ENCODE assay signal across 33 mouse cellular contexts in the genomic region with DNA sequence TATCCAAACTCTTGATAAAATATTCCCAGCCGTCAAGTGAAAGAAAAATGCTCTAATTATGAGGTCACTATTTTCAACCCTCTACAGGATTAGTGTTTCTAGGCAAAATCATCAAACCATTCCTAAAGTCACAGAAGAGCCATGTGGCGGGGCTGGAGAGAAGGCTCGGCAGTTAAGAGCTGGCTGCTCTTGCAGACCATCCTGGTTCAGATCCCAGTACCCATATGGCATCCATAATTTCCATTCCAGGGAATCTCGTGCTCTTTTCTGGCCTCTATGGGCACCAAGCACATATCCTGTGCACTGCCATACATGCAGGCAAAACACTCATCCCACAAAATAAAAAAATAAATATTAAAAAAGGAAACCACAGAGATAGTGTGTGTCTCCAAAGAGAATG. TPM values are rescaled to one million over a fixed set of nuclear protein-coding genes. Genes with fewer than 3 reads are reported as not detected.
DNase-seq lines count a peak whose midpoint lies in the region; ATAC-seq and TF ChIP-seq lines count a peak whose summit lies in the region.
"Had no signal": no experiment of that assay in that cellular context is flagged by ENCODE, and none has a peak within 500 bp of the region (broad histone marks: within the 10 kb centered on the region; RNA-seq: fewer than 3 reads in every experiment).

No protein-coding gene starts in this region.

- H3K4me1 ChIP-seq in embryonic facial prominence, embryonic 15.5 days, result 0 out of 2 replicates have a peak, but pooled peaks cover 3% of the 10 kb centered on the region
- no peaks in the 10 kb centered on the region for H3K4me1 ChIP-seq in embryonic facial prominence, embryonic 10.5 days
- H3K4me1 ChIP-seq in midbrain, postnatal 0 days (ENCODE audit: insufficient read depth, low read length), result no peaks in the 10 kb centered on the region
- H3K4me1 ChIP-seq in midbrain, embryonic 13.5 days (replicated peaks), result no peaks in the 10 kb centered on the region
- H3K4me1 ChIP-seq: heart, embryonic 10.5 days; heart, embryonic 13.5 days; hindbrain, embryonic 15.5 days; intestine, embryonic 15.5 days had no signal

- WGBS in embryonic facial prominence, embryonic 15.5 days, result 55% methylated on average over 4 of the region's 4 CpGs
- WGBS in embryonic facial prominence, embryonic 10.5 days, result 79% methylated on average over 4 of the region's 4 CpGs
- 80% methylated on average over 4 of the region's 4 CpGs for WGBS in midbrain, postnatal 0 days
- WGBS in midbrain, embryonic 13.5 days, result 84% methylated on average over 4 of the region's 4 CpGs

- H3K4me3 ChIP-seq in embryonic facial prominence, embryonic 15.5 days (replicated peaks), result no peak overlapping the region
- H3K4me3 ChIP-seq in embryonic facial prominence, embryonic 10.5 days, result no peak overlapping the region
- no peak overlapping the region for H3K4me3 ChIP-seq in midbrain, postnatal 0 days (ENCODE audit: low read depth, low read length)
- no peak overlapping the region for H3K4me3 ChIP-seq in midbrain, embryonic 13.5 days (replicated peaks)
- H3K4me3 ChIP-seq: gastrocnemius, adult 2 months; heart, adult 2 months; heart, embryonic 10.5 days; heart, embryonic 13.5 days; hindbrain, embryonic 15.5 days; intestine, embryonic 15.5 days had no signal

- no peak for DNase-seq in embryonic facial prominence, embryonic 10.5 days (ENCODE audit: low spot score)
- peak; percentile 29 to 32 for DNase-seq in heart, postnatal 10 days
- no peak for DNase-seq in heart, adult 18-20 months
- peak; percentile 41 for DNase-seq in midbrain, postnatal 0 days (ENCODE audit: low spot score)
- DNase-seq in gastrocnemius, postnatal 25 days, result no peak
- DNase-seq: adrenal gland, adult 8-10 months; adrenal gland, postnatal 25 days; cerebellum, adult 2 months; cerebellum, postnatal 25 days; gastrocnemius, adult 2 months; gastrocnemius, postnatal 14 days; heart, adult 2 months; kidney, adult 11 months; kidney, adult 8-10 months had no signal

- H3K9ac ChIP-seq in embryonic facial prominence, embryonic 15.5 days, result no peak overlapping the region
- no peak overlapping the region for H3K9ac ChIP-seq in midbrain, postnatal 0 days (replicated peaks; ENCODE audit: low read length, poor library complexity, severe bottlenecking)
- no peak overlapping the region for H3K9ac ChIP-seq in midbrain, embryonic 13.5 days (replicated peaks)
- H3K9ac ChIP-seq: heart, embryonic 13.5 days; hindbrain, embryonic 15.5 days; intestine, embryonic 15.5 days had no signal

- H3K4me2 ChIP-seq in embryonic facial prominence, embryonic 15.5 days (replicated peaks), result no peak overlapping the region
- no peak overlapping the region for H3K4me2 ChIP-seq in midbrain, postnatal 0 days (ENCODE audit: low read depth, low read length, poor library complexity, severe bottlenecking)
- no peak overlapping the region for H3K4me2 ChIP-seq in midbrain, embryonic 13.5 days (replicated peaks)
- H3K4me2 ChIP-seq: heart, embryonic 13.5 days; hindbrain, embryonic 15.5 days; intestine, embryonic 15.5 days had no signal

- no peaks in the 10 kb centered on the region for H3K9me3 ChIP-seq in embryonic facial prominence, embryonic 15.5 days (replicated peaks)
- H3K9me3 ChIP-seq in embryonic facial prominence, embryonic 10.5 days, result no peaks in the 10 kb centered on the region
- H3K9me3 ChIP-seq in midbrain, postnatal 0 days (ENCODE audit: low read length), result no peaks in the 10 kb centered on the region
- H3K9me3 ChIP-seq in midbrain, embryonic 13.5 days, result no peaks in the 10 kb centered on the region
- H3K9me3 ChIP-seq: heart, embryonic 10.5 days; heart, embryonic 13.5 days; hindbrain, embryonic 15.5 days; intestine, embryonic 15.5 days had no signal

- H3K27ac ChIP-seq in embryonic facial prominence, embryonic 15.5 days (replicated peaks), result 0 out of 2 replicates have a peak overlapping the region, but pooled peaks have one; percentile 7
- no peak overlapping the region for H3K27ac ChIP-seq in embryonic facial prominence, embryonic 10.5 days (replicated peaks)
- no peak overlapping the region for H3K27ac ChIP-seq in midbrain, postnatal 0 days (ENCODE audit: low read depth, low read length)
- no peak overlapping the region for H3K27ac ChIP-seq in midbrain, embryonic 13.5 days
- H3K27ac ChIP-seq: gastrocnemius, adult 2 months; heart, adult 2 months; heart, embryonic 10.5 days; heart, embryonic 13.5 days; hindbrain, embryonic 15.5 days; intestine, embryonic 15.5 days had no signal

- ATAC-seq in embryonic facial prominence, embryonic 15.5 days (ENCODE audit: insufficient number of reproducible peaks, low FRiP score, low TSS enrichment, low read depth), result no peak
- ATAC-seq in midbrain, postnatal 0 days (ENCODE audit: low FRiP score), result no peak
- ATAC-seq in midbrain, embryonic 13.5 days, result no peak
- ATAC-seq in megakaryocyte, adult 5-6 weeks (ENCODE audit: poor library complexity, severe bottlenecking), result 0 out of 2 replicates have a peak, but pooled peaks have one; percentile 18
- ATAC-seq: activated CD4-positive, CD25-positive, alpha-beta regulatory T cell, adult 4 months; CD4-positive, CD25-positive, alpha-beta regulatory T cell, adult 4 months; forebrain, embryonic 14.5 days; intestine, embryonic 15.5 days had no signal

- intact Hi-C loops in heart, postnatal 10 days (cut with DNase I), result no loop called here

- peaks cover 6% of the 10 kb centered on the region for H3K27me3 ChIP-seq in embryonic facial prominence, embryonic 15.5 days
- H3K27me3 ChIP-seq in embryonic facial prominence, embryonic 10.5 days (replicated peaks; ENCODE audit: low read depth, poor library complexity, severe bottlenecking), result peaks cover 7% of the 10 kb centered on the region; the same call in 1 of the 2 replicates
- no peaks in the 10 kb centered on the region for H3K27me3 ChIP-seq in midbrain, postnatal 0 days (ENCODE audit: insufficient read depth, low read length)
- H3K27me3 ChIP-seq in midbrain, embryonic 13.5 days, result no peaks in the 10 kb centered on the region
- H3K27me3 ChIP-seq: hindbrain, embryonic 15.5 days; intestine, embryonic 15.5 days had no signal

- no peaks in the 10 kb centered on the region for H3K36me3 ChIP-seq in embryonic facial prominence, embryonic 15.5 days
- H3K36me3 ChIP-seq in embryonic facial prominence, embryonic 10.5 days (replicated peaks), result no peaks in the 10 kb centered on the region
- H3K36me3 ChIP-seq in midbrain, postnatal 0 days (ENCODE audit: insufficient read depth, low read length), result no peaks in the 10 kb centered on the region
- H3K36me3 ChIP-seq in midbrain, embryonic 13.5 days, result no peaks in the 10 kb centered on the region
- H3K36me3 ChIP-seq: heart, embryonic 10.5 days; heart, embryonic 13.5 days; hindbrain, embryonic 15.5 days; intestine, embryonic 15.5 days had no signal

- no peak for TF ChIP-seq CTCF in midbrain, postnatal 0 days (IDR thresholded peaks at IDR 0.05)

RNA-seq across cellular contexts. Expression of a gene that starts 1.1 kb away (rescaled TPM):
- polyA plus RNA-seq in embryonic facial prominence, embryonic 15.5 days (2015; fragmentation: Nextera tagmentation; extraction: Ambion mirVana), result not detected in 2 replicates
- polyA plus RNA-seq in embryonic facial prominence, embryonic 10.5 days (2016; fragmentation: Nextera tagmentation; extraction: Ambion mirVana), result not detected in 2 replicates
- not detected for total RNA-seq in heart, postnatal 10 days (2021)
- not detected for total RNA-seq in heart, adult 18-20 months (2021)
- not detected in 2 replicates for total RNA-seq in midbrain, postnatal 0 days (2014; rRNA removed)
- polyA plus RNA-seq in midbrain, postnatal 0 days (2015; fragmentation: Nextera tagmentation; extraction: Ambion mirVana), result 0.11 and 0.31 TPM in 2 replicates
- polyA plus RNA-seq in midbrain, embryonic 13.5 days (2015; fragmentation: Nextera tagmentation; extraction: Ambion mirVana), result not detected in 2 replicates
- not detected in 2 replicates for total RNA-seq in megakaryocyte, adult 5-6 weeks (2015)
- not detected in 2 replicates for total RNA-seq in megakaryocyte, adult 5-6 weeks (2017)
- total RNA-seq in gastrocnemius, postnatal 25 days (2021), result not detected
- total RNA-seq: adrenal gland, adult 8-10 months; adrenal gland, postnatal 25 days; common myeloid progenitor, adult 5-6 weeks; gastrocnemius, adult 2 months; gastrocnemius, postnatal 14 days; heart, adult 2 months; heart, postnatal 36 days had no signal
- polyA plus RNA-seq: activated CD4-positive, CD25-positive, alpha-beta regulatory T cell, adult 4 months; C2C12; CD4-positive, CD25-positive, alpha-beta regulatory T cell, adult 4 months; embryonic facial prominence, embryonic 11.5 days; embryonic facial prominence, embryonic 14.5 days; forebrain, embryonic 11.5 days; forebrain, embryonic 14.5 days; heart, adult 2 months; heart, embryonic 10.5 days; heart, embryonic 13.5 days; heart, embryonic 16.5 days; hindbrain, embryonic 11.5 days; hindbrain, embryonic 15.5 days; intestine, embryonic 15.5 days had no signal

RNA-seq across cellular contexts. Expression of a gene that starts 9.0 kb away (rescaled TPM):
- not detected in 2 replicates for polyA plus RNA-seq in embryonic facial prominence, embryonic 15.5 days (2015; fragmentation: Nextera tagmentation; extraction: Ambion mirVana)
- not detected in 2 replicates for polyA plus RNA-seq in embryonic facial prominence, embryonic 10.5 days (2016; fragmentation: Nextera tagmentation; extraction: Ambion mirVana)
- not detected for total RNA-seq in heart, postnatal 10 days (2021)
- total RNA-seq in heart, adult 18-20 months (2021), result not detected
- total RNA-seq in midbrain, postnatal 0 days (2014; rRNA removed), result 1.2 TPM in 1 of 2 replicates, not detected in the other
- 0.46 and 0.54 TPM in 2 replicates for polyA plus RNA-seq in midbrain, postnatal 0 days (2015; fragmentation: Nextera tagmentation; extraction: Ambion mirVana)
- not detected in 2 replicates for polyA plus RNA-seq in midbrain, embryonic 13.5 days (2015; fragmentation: Nextera tagmentation; extraction: Ambion mirVana)
- total RNA-seq in megakaryocyte, adult 5-6 weeks (2015), result not detected in 2 replicates
- not detected in 2 replicates for total RNA-seq in megakaryocyte, adult 5-6 weeks (2017)
- total RNA-seq in gastrocnemius, postnatal 25 days (2021), result not detected
- total RNA-seq: adrenal gland, postnatal 25 days; common myeloid progenitor, adult 5-6 weeks; gastrocnemius, adult 2 months; gastrocnemius, postnatal 14 days; heart, adult 2 months; heart, postnatal 36 days had no signal
- polyA plus RNA-seq: activated CD4-positive, CD25-positive, alpha-beta regulatory T cell, adult 4 months; C2C12; CD4-positive, CD25-positive, alpha-beta regulatory T cell, adult 4 months; embryonic facial prominence, embryonic 11.5 days; embryonic facial prominence, embryonic 14.5 days; forebrain, embryonic 11.5 days; gonadal fat pad, adult 2 months; heart, embryonic 13.5 days; hindbrain, embryonic 11.5 days; hindbrain, embryonic 15.5 days; intestine, embryonic 15.5 days had no signal

RNA-seq across cellular contexts. Expression of a gene that starts 11.6 kb away (rescaled TPM):
- polyA plus RNA-seq in embryonic facial prominence, embryonic 15.5 days (2015; fragmentation: Nextera tagmentation; extraction: Ambion mirVana), result not detected in 2 replicates
- polyA plus RNA-seq in embryonic facial prominence, embryonic 10.5 days (2016; fragmentation: Nextera tagmentation; extraction: Ambion mirVana), result not detected in 2 replicates
- not detected for total RNA-seq in heart, postnatal 10 days (2021)
- total RNA-seq in heart, adult 18-20 months (2021), result not detected
- not detected in 2 replicates for total RNA-seq in midbrain, postnatal 0 days (2014; rRNA removed)
- polyA plus RNA-seq in midbrain, postnatal 0 days (2015; fragmentation: Nextera tagmentation; extraction: Ambion mirVana), result not detected in 2 replicates
- polyA plus RNA-seq in midbrain, embryonic 13.5 days (2015; fragmentation: Nextera tagmentation; extraction: Ambion mirVana), result not detected in 2 replicates
- total RNA-seq in megakaryocyte, adult 5-6 weeks (2015), result not detected in 2 replicates
- not detected in 2 replicates for total RNA-seq in megakaryocyte, adult 5-6 weeks (2017)
- not detected for total RNA-seq in gastrocnemius, postnatal 25 days (2021)
- total RNA-seq: adrenal gland, adult 8-10 months; adrenal gland, postnatal 25 days; common myeloid progenitor, adult 5-6 weeks; gastrocnemius, adult 2 months; gastrocnemius, postnatal 14 days; heart, adult 2 months; heart, postnatal 36 days had no signal
- polyA plus RNA-seq: C2C12; CD4-positive, CD25-positive, alpha-beta regulatory T cell, adult 4 months; cerebellum, adult 2 months; embryonic facial prominence, embryonic 11.5 days; embryonic facial prominence, embryonic 14.5 days; forebrain, embryonic 11.5 days; forebrain, embryonic 14.5 days; gonadal fat pad, adult 2 months; heart, embryonic 10.5 days; heart, embryonic 13.5 days; heart, embryonic 16.5 days; hindbrain, embryonic 11.5 days; hindbrain, embryonic 15.5 days; intestine, embryonic 15.5 days had no signal

RNA-seq across cellular contexts. Expression of a gene that starts 18.9 kb away (rescaled TPM):
- 0.22 TPM in 1 of 2 replicates, not detected in the other for polyA plus RNA-seq in embryonic facial prominence, embryonic 15.5 days (2015; fragmentation: Nextera tagmentation; extraction: Ambion mirVana)
- not detected in 2 replicates for polyA plus RNA-seq in embryonic facial prominence, embryonic 10.5 days (2016; fragmentation: Nextera tagmentation; extraction: Ambion mirVana)
- total RNA-seq in heart, postnatal 10 days (2021), result not detected
- total RNA-seq in heart, adult 18-20 months (2021), result not detected
- not detected in 2 replicates for total RNA-seq in midbrain, postnatal 0 days (2014; rRNA removed)
- polyA plus RNA-seq in midbrain, postnatal 0 days (2015; fragmentation: Nextera tagmentation; extraction: Ambion mirVana), result 0.12 TPM in 1 of 2 replicates, not detected in the other
- not detected in 2 replicates for polyA plus RNA-seq in midbrain, embryonic 13.5 days (2015; fragmentation: Nextera tagmentation; extraction: Ambion mirVana)
- not detected in 2 replicates for total RNA-seq in megakaryocyte, adult 5-6 weeks (2015)
- not detected in 2 replicates for total RNA-seq in megakaryocyte, adult 5-6 weeks (2017)
- total RNA-seq in gastrocnemius, postnatal 25 days (2021), result not detected
- total RNA-seq: adrenal gland, adult 8-10 months; adrenal gland, postnatal 25 days; common myeloid progenitor, adult 5-6 weeks; gastrocnemius, adult 2 months; gastrocnemius, postnatal 14 days; heart, adult 2 months; heart, postnatal 36 days had no signal
- polyA plus RNA-seq: activated CD4-positive, CD25-positive, alpha-beta regulatory T cell, adult 4 months; CD4-positive, CD25-positive, alpha-beta regulatory T cell, adult 4 months; cerebellum, adult 2 months; embryonic facial prominence, embryonic 11.5 days; forebrain, embryonic 11.5 days; forebrain, embryonic 14.5 days; heart, adult 2 months; heart, embryonic 10.5 days; heart, embryonic 13.5 days; heart, embryonic 16.5 days; hindbrain, embryonic 11.5 days; hindbrain, embryonic 15.5 days; intestine, embryonic 15.5 days had no signal

RNA-seq across cellular contexts. Expression of a gene that starts 27.5 kb away (rescaled TPM):
- not detected in 2 replicates for polyA plus RNA-seq in embryonic facial prominence, embryonic 15.5 days (2015; fragmentation: Nextera tagmentation; extraction: Ambion mirVana)
- not detected in 2 replicates for polyA plus RNA-seq in embryonic facial prominence, embryonic 10.5 days (2016; fragmentation: Nextera tagmentation; extraction: Ambion mirVana)
- not detected for total RNA-seq in heart, postnatal 10 days (2021)
- not detected for total RNA-seq in heart, adult 18-20 months (2021)
- not detected in 2 replicates for total RNA-seq in midbrain, postnatal 0 days (2014; rRNA removed)
- not detected in 2 replicates for polyA plus RNA-seq in midbrain, postnatal 0 days (2015; fragmentation: Nextera tagmentation; extraction: Ambion mirVana)
- not detected in 2 replicates for polyA plus RNA-seq in midbrain, embryonic 13.5 days (2015; fragmentation: Nextera tagmentation; extraction: Ambion mirVana)
- not detected in 2 replicates for total RNA-seq in megakaryocyte, adult 5-6 weeks (2015)
- not detected in 2 replicates for total RNA-seq in megakaryocyte, adult 5-6 weeks (2017)
- not detected for total RNA-seq in gastrocnemius, postnatal 25 days (2021)
- total RNA-seq: adrenal gland, adult 8-10 months; adrenal gland, postnatal 25 days; common myeloid progenitor, adult 5-6 weeks; gastrocnemius, adult 2 months; gastrocnemius, postnatal 14 days; heart, adult 2 months; heart, postnatal 36 days had no signal
- polyA plus RNA-seq: activated CD4-positive, CD25-positive, alpha-beta regulatory T cell, adult 4 months; C2C12; CD4-positive, CD25-positive, alpha-beta regulatory T cell, adult 4 months; cerebellum, adult 2 months; embryonic facial prominence, embryonic 11.5 days; embryonic facial prominence, embryonic 14.5 days; forebrain, embryonic 11.5 days; forebrain, embryonic 14.5 days; heart, adult 2 months; heart, embryonic 10.5 days; heart, embryonic 13.5 days; heart, embryonic 16.5 days; hindbrain, embryonic 11.5 days; hindbrain, embryonic 15.5 days; intestine, embryonic 15.5 days had no signal

Comparison
In these comparisons a context has a peak if more than half of its experiments do, and no peak if none do; other contexts are left out.
1. DNase-seq: peak in heart, postnatal 10 days (2 of 2) and midbrain, postnatal 0 days (single experiment); none in embryonic facial prominence, embryonic 10.5 days (single experiment), heart, adult 18-20 months (0 of 2) and gastrocnemius, postnatal 25 days (single experiment).